Mouse (Mus musculus) hindbrain, embryonic 14.5 days (tissue): ENCODE results near the gene Kansl1l. TPM values are rescaled to one million over a fixed set of nuclear protein-coding genes. Genes with fewer than 3 reads are reported as not detected.
A peak's percentile ranks its signal among the peaks of the same experiment; 100 is the strongest.

ENCODE experiments used
- ATAC-seq: fragments of 200-750 bp; cut with Nextera tagmentation; 2 replicates; pipeline ENCODE4 v1.8.0; 2017; ENCODE audit warnings: moderate number of reproducible peaks, mild to moderate bottlenecking, moderate TSS enrichment, moderate library complexity; ENCODE audit not compliant: low FRiP score
- DNase-seq: peaks from one replicate; pipeline ENCODE4 v3.0.0-alpha.2; 2015; ENCODE audit warnings: low spot score
- H3K27ac ChIP-seq: fragments of 300-500 bp; sonication (generic); 2 replicates; pipeline ENCODE4 v1.5.1; 2014; ENCODE audit warnings: mild to moderate bottlenecking, moderate library complexity
- H3K27me3 ChIP-seq: fragments of 300-500 bp; sonication (generic); 2 replicates; pipeline ENCODE4 v1.6.1; 2014; ENCODE audit warnings: mild to moderate bottlenecking, low read length, mixed read lengths; ENCODE audit not compliant: control insufficient read depth, insufficient read depth
- H3K36me3 ChIP-seq: fragments of 300-500 bp; sonication (generic); replicated peaks from 2 replicates; pipeline ENCODE4 v1.6.1; 2014; ENCODE audit not compliant: control insufficient read depth, insufficient read depth
- H3K4me1 ChIP-seq: fragments of 300-500 bp; sonication (generic); replicated peaks from 2 replicates; pipeline ENCODE4 v1.6.1; 2014; ENCODE audit warnings: antibody characterized with exemption, low read length, mixed read lengths; ENCODE audit not compliant: control insufficient read depth, insufficient read depth
- H3K4me2 ChIP-seq: fragments of 300-500 bp; sonication (generic); replicated peaks from 2 replicates; pipeline ENCODE4 v1.6.1; 2014; ENCODE audit warnings: mild to moderate bottlenecking, moderate library complexity
- H3K4me3 ChIP-seq: fragments of 300-500 bp; sonication (generic); replicated peaks from 2 replicates; pipeline ENCODE4 v1.5.1; 2014; ENCODE audit warnings: mild to moderate bottlenecking, low read length
- H3K9ac ChIP-seq: fragments of 300-500 bp; sonication (generic); 2 replicates; pipeline ENCODE4 v1.6.1; 2014
- H3K9me3 ChIP-seq: fragments of 300-500 bp; sonication (generic); 2 replicates; pipeline ENCODE4 v1.6.1; 2016; ENCODE audit warnings: low read length; ENCODE audit not compliant: control insufficient read depth
- WGBS: fragments of 180-500 bp; shearing (Covaris S2); extraction: QIAGEN DNeasy Blood & Tissue Kit; methylation state at CpG from one replicate; pipeline ENCODE4 v1.1.7; 2014; 5-methylcytosine and 5-hydroxymethylcytosine counted together
- polyA plus RNA-seq: library from polyadenylated mRNA; unstranded; fragments of >200 nt; fragmentation: Nextera tagmentation; extraction: Ambion mirVana; gene quantifications from 2 replicates; pipeline ENCODE4 v1.2.1, GENCODE M21; 2014

Kansl1l gene
- polyA plus RNA-seq, 1 experiment from 2014 or later = 12.8 TPM

- DNase-seq (no peak), ATAC-seq (no peak)
- 66% methylated on average over 5 of the region's 5 CpGs for WGBS
- Histone ChIP-seq H3K9me3 (no peaks in the 10 kb centered on the region), H3K4me3 (no peak overlapping the region), H3K27me3 (no peaks in the 10 kb centered on the region), H3K27ac (no peak overlapping the region), H3K9ac (no peak overlapping the region), H3K4me2 (no peak overlapping the region), H3K4me1 (no peaks in the 10 kb centered on the region), H3K36me3 (peaks cover 16% of the 10 kb centered on the region)
Measured at GRCm38 (mm10) chr1:66804710-66805109, 12.7 kb downstream of the Kansl1l start.

DNA sequence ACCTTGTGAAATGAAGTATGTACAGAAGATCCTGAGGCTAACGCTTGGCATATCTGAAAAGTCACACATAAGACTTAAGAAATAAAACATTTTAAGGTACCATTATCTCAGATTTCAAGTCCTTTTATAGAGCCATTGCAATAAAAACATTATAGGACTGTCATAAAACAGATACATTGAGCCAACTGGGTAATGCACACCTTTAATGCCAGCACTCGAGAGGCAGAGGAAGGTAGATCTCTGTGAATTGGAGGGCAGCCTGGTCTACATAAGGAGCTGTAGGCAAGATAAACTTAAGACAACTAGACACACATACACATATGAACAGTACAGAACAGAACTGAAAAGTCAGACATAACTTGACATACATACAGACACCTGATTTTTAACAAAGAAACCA is 19.4 kb downstream of the Kansl1l start:
- Histone ChIP-seq H3K27ac (no peak overlapping the region), H3K4me1 (no peaks in the 10 kb centered on the region), H3K4me3 (no peak overlapping the region), H3K27me3 (no peaks in the 10 kb centered on the region), H3K4me2 (no peak overlapping the region), H3K36me3 (peaks cover 23% of the 10 kb centered on the region), H3K9ac (no peak overlapping the region), H3K9me3 (no peaks in the 10 kb centered on the region)
- DNase-seq (no peak), ATAC-seq (no peak)
- 98% methylated on average over 2 of the region's 2 CpGs for WGBS

DNA sequence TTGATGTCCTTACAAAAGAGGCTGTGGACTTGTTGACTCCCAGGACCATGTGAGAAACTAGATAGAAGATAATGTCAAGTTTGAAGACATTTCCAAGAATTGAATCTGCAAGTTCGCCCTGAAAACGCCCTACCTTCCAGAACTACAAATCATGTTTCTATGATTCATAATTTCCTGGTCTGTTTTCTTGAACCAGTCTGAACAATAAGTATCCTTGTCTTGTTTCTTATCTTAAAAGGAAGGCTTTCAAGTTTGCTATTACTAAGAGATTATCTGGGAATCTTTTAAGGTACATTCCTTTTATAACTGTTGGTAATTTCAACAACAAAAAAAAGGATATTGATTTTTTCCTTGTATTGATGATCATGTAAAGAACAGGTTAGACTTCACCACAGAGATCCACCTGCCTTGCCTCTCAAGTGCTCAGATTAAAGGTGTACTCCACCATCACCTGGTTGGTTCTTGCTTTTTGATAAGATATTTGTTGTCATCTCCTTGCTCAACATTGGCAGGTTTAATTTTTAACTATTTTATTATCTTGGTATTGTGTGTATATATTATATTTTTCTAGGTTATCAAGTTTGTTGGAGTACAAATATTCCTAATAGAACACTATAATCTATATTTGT is 24.4 kb downstream of the Kansl1l start:
- WGBS = 96% methylated on average over 2 of the region's 2 CpGs
- Histone ChIP-seq H3K36me3 (no peaks in the 10 kb centered on the region), H3K27ac (no peak overlapping the region), H3K4me2 (no peak overlapping the region), H3K9ac (no peak overlapping the region), H3K9me3 (no peaks in the 10 kb centered on the region), H3K4me1 (no peaks in the 10 kb centered on the region), H3K27me3 (no peaks in the 10 kb centered on the region), H3K4me3 (no peak overlapping the region)
- ATAC-seq (no peak), DNase-seq (no peak)

GRCm38 (mm10) chr1:66782296-66782695 is 35.1 kb downstream of the Kansl1l start:
- Histone ChIP-seq H3K9me3 (no peaks in the 10 kb centered on the region), H3K27me3 (no peaks in the 10 kb centered on the region), H3K27ac (no peak overlapping the region), H3K9ac (no peak overlapping the region), H3K4me3 (no peak overlapping the region), H3K36me3 (no peaks in the 10 kb centered on the region; the same call in 1 of the 2 replicates), H3K4me2 (no peak overlapping the region), H3K4me1 (no peaks in the 10 kb centered on the region)
- DNase-seq (no peak), ATAC-seq (no peak)
- 72% methylated on average over 2 of the region's 2 CpGs for WGBS

DNA sequence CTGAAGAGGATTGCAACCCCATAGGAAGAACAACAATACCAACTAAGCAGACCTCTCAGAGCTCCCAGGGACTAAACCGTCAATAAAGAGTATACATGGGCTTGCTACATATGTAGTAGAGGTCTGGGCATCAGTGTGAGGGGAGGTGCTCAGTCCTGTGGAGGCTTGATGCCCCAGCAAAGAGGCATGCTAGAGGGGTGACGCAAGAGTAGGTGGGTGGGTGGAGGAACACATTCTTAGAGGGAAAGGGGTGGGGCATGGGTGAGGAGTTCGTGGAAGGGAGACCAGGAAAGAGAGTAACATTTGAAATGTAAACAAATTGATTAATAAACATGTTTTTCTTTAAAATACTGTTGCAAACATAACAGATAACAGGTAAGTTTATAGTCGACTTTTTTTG is 36.3 kb downstream of the Kansl1l start:
- no peak overlapping the region for H3K4me2 ChIP-seq
- H3K4me1 ChIP-seq = no peaks in the 10 kb centered on the region
- no peak overlapping the region for H3K4me3 ChIP-seq
- no peak overlapping the region for H3K27ac ChIP-seq
- no peak for ATAC-seq
- H3K9me3 ChIP-seq = no peaks in the 10 kb centered on the region
- no peaks in the 10 kb centered on the region; the same call in 1 of the 2 replicates for H3K36me3 ChIP-seq
- 88% methylated on average over 4 of the region's 4 CpGs for WGBS
- no peak overlapping the region for H3K9ac ChIP-seq
- H3K27me3 ChIP-seq = no peaks in the 10 kb centered on the region
- DNase-seq = no peak

DNA sequence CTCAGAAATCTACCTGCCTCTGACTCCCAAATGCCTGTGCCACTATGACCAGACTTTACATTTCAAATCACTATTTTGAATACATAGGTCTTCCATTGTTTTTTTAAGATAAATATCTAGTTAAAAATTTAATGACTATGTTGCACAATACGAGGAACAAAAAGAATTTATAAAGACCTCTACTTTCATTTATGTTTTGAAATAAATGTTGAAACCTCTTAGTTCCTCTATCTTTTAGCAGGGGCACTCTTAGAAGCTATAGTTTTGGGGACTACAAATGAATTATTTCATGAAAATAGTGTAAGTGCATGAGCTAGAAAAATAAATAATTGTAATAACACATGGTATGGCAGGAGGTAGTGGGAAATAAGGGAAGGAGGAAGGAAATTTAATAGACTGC is 38.6 kb downstream of the Kansl1l start:
- Histone ChIP-seq H3K9me3 (no peaks in the 10 kb centered on the region), H3K27me3 (no peaks in the 10 kb centered on the region), H3K4me1 (no peaks in the 10 kb centered on the region), H3K36me3 (no peaks in the 10 kb centered on the region; the same call in 1 of the 2 replicates), H3K27ac (no peak overlapping the region), H3K9ac (no peak overlapping the region), H3K4me3 (no peak overlapping the region), H3K4me2 (no peak overlapping the region)
- ATAC-seq (no peak), DNase-seq (no peak)
- 90% methylated on average over 1 of the region's 1 CpGs for WGBS

GRCm38 (mm10) chr1:66777878-66778277 is 39.5 kb downstream of the Kansl1l start:
- no peak overlapping the region for H3K9ac ChIP-seq
- DNase-seq = peak; percentile 37
- H3K9me3 ChIP-seq = no peaks in the 10 kb centered on the region
- WGBS = 71% methylated on average over 2 of the region's 2 CpGs
- ATAC-seq = no peak
- H3K4me2 ChIP-seq = no peak overlapping the region
- H3K27me3 ChIP-seq = no peaks in the 10 kb centered on the region
- H3K27ac ChIP-seq = no peak overlapping the region
- H3K4me3 ChIP-seq = no peak overlapping the region
- no peaks in the 10 kb centered on the region; the same call in none of the 2 replicates for H3K36me3 ChIP-seq
- no peaks in the 10 kb centered on the region for H3K4me1 ChIP-seq

DNA sequence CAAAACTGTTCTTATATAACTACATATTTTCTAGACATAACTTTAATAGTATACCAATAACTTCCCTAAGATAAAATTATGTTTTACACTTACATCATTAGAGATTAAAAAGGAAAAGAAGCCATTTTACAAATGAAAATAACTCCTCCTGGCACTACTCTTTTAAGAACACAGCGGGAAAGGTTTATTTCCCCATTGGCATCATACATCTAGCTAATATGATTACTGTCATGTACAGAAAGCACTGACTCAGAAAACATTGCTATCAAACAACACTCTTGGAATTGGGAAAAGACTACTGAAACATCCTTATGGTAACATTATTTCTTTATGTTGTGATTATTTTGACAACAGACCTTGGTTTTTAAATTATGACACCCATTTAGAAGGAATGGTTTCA is 48.6 kb downstream of the Kansl1l start:
- no peaks in the 10 kb centered on the region for H3K27me3 ChIP-seq
- peaks cover 11% of the 10 kb centered on the region for H3K36me3 ChIP-seq
- H3K4me2 ChIP-seq = no peak overlapping the region
- 75% methylated on average over 1 of the region's 1 CpGs for WGBS
- H3K4me1 ChIP-seq = no peaks in the 10 kb centered on the region
- H3K4me3 ChIP-seq = no peak overlapping the region
- no peak for ATAC-seq
- H3K27ac ChIP-seq = no peak overlapping the region
- no peaks in the 10 kb centered on the region for H3K9me3 ChIP-seq
- no peak overlapping the region for H3K9ac ChIP-seq
- no peak for DNase-seq

DNA sequence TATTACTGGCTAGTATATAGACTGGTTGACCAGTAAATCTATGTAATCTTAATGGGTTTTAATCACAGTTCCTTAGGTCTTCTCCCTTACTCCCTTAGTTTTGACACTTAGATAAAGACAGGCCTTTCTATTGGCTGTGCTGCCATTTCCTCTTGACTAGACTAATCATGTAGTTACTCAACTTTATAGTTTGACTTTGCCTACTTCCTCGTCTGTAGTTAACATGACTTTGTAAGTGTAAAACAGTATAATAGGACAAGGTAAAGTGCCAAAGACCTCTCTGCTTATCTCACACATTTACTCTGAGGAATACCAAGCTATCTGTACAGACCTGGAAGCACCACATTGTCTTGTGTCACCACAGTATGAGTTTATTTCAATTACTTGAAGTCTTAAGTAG is 86.8 kb downstream of the Kansl1l start:
- H3K4me1 ChIP-seq = no peaks in the 10 kb centered on the region
- no peak for DNase-seq
- no peak overlapping the region for H3K4me2 ChIP-seq
- no peak for ATAC-seq
- H3K36me3 ChIP-seq = peaks cover 38% of the 10 kb centered on the region
- H3K27ac ChIP-seq = no peak overlapping the region
- no peak overlapping the region for H3K9ac ChIP-seq
- H3K27me3 ChIP-seq = no peaks in the 10 kb centered on the region
- no peak overlapping the region for H3K4me3 ChIP-seq
- whole genome bisulfite sequencing = 85% methylated on average over 1 of the region's 1 CpGs
- H3K9me3 ChIP-seq = no peaks in the 10 kb centered on the region

DNA sequence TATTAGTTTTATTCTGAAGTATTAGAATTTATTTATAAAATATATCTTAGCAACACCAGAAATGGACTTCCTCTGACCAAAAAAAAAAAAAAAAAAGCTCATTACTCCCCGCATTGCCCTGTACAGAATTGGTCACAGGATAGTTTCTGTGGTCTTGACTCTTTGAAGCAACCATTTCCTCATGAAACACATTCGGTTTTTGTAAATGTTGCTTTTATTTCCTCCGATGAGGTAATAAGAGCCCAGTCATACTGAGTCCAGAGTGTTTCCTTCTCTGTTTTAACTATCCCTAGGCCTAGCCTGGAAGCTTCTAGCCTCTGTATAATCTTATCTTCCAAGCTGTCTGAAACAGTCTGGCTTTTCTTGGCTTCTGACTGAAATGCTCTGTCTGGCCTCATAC is 104.5 kb downstream of the Kansl1l start:
- DNase-seq (no peak), ATAC-seq (no peak)
- Histone ChIP-seq H3K36me3 (peaks cover 41% of the 10 kb centered on the region), H3K4me3 (no peak overlapping the region), H3K9ac (no peak overlapping the region), H3K4me1 (no peaks in the 10 kb centered on the region), H3K4me2 (no peak overlapping the region), H3K9me3 (no peaks in the 10 kb centered on the region), H3K27me3 (no peaks in the 10 kb centered on the region), H3K27ac (no peak overlapping the region)
- 98% methylated on average over 3 of the region's 3 CpGs for WGBS
